Mouse (Mus musculus) layer of hippocampus, adult 2 months (tissue): Measurements from ENCODE around the gene Aff1. TPM values are rescaled to one million over a fixed set of nuclear protein-coding genes. Genes with fewer than 3 reads are reported as not detected.

Experiments
- DNase-seq, 2 experiments: peaks; one replicate each; pipeline ENCODE4 v3.0.0; 2022; ENCODE audit warnings: low spot score in 2 of 2
- H3K27ac ChIP-seq: fragments of 200-600 bp; 2 replicates; pipeline ENCODE4 v1.8.1; 2022
- H3K4me3 ChIP-seq: fragments of 200-600 bp; 2 replicates; pipeline ENCODE4 v1.8.1; 2022; ENCODE audit warnings: mild to moderate bottlenecking
- CTCF ChIP-seq: fragments of 200-600 bp; conservative IDR thresholded peaks from 2 replicates; pipeline ENCODE4 v1.8.1; 2022; ENCODE audit warnings: antibody characterized with exemption, mild to moderate bottlenecking, moderate library complexity
- long read RNA-seq, 2 experiments: library from polyadenylated mRNA; stranded (forward); transcript quantifications; one replicate each; pipeline ENCODE4 v2.0.0; 2021; ENCODE audit warnings: borderline mapping rate in 2 of 2
- total RNA-seq, 2 experiments: library from RNA; stranded (reverse); gene quantifications; 2 replicates each; pipeline ENCODE4 v1.2.3; 2021

Gene Aff1
- 10 to 100 TPM; 18.0 to 21.3 TPM for total RNA-seq
- long read RNA-seq, experiment 1, partial matches to known transcripts, result 2 of 7 reads
- long read RNA-seq, experiment 1, other reads (novel, unspliced or antisense), result 5 of 7 reads
- long read RNA-seq, experiment 2, full-length matches to known transcripts, result 1 of 9 reads
- long read RNA-seq, experiment 2, partial matches to known transcripts, result 2 of 9 reads
- long read RNA-seq, experiment 2, other reads (novel, unspliced or antisense), result 6 of 9 reads

DNA sequence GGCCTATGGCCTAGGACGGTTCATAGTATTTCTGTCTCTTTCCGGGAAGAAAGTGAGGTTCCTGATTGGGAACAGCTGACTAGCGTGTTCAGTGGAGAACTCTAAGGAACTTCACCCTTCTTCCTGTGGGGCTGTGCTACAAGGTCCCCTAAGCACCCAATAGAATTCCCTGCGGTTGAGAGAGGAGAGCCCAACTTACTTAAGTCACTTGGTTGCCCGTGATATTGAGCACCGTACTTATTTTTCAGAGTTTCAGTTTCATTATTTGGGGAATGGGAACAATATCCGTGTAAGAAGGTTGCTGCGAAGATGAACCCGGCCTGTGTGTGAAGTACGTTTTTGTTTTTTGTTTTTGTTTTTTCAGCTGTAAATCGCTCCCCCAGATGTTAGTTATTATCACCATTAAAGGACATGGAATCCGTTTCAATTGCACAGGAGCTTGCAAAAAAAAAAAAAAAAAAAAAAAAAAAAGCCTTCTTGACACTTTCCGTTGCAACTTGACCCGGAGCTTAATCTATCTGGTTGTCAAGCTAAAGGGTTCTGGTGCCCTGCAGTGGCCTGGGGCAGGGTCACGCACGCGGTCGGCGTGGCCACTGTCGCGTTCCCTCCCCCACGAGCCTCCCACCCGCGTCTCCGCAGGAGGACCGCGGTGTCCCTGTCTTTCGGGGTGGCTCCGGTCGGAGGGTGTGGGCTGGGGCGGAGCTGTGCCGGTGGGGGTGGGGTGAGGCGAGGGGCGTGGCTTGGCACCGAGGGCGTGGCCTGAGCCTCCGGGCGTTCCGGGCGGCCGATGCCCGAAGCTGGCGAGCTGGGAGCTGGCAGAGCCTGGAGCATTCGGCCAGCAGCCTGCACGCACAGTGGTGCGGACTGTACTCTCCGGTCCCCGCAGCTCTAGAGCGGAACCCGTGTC is at the start of gene Aff1:
TSS of gene Aff1 (plus strand) at position 751 of the 907 bp plus-strand sequence.
- TF ChIP-seq CTCF, result no peak
- DNase-seq, result peak; percentile 61 to 73
- H3K4me3 ChIP-seq, result peak within 1 kb of the TSS; percentile 56
- H3K27ac ChIP-seq, result peak within 1 kb of the TSS; percentile 69

DNA sequence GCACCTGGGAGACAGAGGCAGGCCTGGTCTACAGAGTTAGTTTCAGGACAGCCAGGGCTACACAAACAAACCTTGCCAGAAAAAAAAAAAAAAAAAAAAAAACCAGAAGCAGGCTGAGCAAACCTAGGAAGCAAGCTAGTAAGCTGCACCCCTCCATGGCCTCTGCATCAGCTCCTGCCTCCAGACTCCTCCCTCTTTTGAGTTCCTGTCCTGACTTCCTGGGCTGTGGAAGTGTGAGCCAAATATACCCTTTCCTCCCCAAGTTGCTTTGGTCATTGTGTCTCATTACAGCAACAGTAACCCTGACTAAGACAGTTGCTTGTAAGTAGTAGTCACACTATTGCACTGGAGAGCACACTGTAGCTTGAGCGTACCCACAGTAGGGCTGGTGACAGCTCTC is 48.0 kb upstream of the Aff1 start:
- TF ChIP-seq CTCF, result no peak
- Histone ChIP-seq H3K27ac (no peak overlapping the region), H3K4me3 (no peak overlapping the region)
- no peak for DNase-seq

DNA sequence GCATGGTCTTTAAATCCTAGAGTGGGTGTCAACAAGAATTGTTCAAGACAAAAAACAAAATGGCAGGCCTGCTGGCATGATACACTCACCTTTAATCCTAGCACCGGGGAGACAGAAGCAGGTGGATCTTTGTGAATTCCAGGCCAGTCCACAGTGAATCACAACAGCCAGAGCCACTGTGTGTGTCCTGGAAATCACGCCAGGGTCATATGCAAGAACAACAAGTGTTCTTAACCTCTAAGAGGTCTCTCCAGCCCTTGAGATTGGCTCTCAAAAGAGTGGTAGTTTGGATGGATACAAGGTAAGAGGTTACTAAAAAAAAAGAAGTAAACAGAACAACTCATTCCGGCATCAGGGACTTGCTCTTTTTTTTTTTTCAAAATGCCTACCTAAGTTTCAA is 44.9 kb upstream of the Aff1 start:
- no peak for DNase-seq
- TF ChIP-seq CTCF, result no peak
- no peak overlapping the region for H3K27ac ChIP-seq
- H3K4me3 ChIP-seq, result no peak overlapping the region

DNA sequence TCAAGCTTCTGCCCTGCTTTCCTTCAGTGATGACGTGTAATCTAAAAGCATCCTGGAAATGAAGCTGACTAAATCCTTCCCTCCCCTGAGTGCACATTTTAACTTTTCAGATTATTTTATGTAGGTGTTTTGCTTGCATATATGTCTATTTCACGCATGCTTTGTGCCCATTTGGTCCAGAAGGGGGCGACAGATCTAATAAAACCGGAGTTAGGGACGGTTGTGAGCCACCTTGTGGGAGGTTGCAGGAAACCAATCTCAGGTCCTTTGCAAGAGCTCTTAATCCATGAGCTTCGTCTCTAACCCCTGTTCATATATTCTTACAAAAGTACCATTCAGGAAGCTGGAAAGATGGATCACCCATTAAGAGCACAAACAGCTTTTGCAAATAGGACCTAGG is 37.9 kb upstream of the Aff1 start:
- TF ChIP-seq CTCF, result peak; percentile 70
- no peak for DNase-seq
- H3K27ac ChIP-seq, result no peak overlapping the region

DNA sequence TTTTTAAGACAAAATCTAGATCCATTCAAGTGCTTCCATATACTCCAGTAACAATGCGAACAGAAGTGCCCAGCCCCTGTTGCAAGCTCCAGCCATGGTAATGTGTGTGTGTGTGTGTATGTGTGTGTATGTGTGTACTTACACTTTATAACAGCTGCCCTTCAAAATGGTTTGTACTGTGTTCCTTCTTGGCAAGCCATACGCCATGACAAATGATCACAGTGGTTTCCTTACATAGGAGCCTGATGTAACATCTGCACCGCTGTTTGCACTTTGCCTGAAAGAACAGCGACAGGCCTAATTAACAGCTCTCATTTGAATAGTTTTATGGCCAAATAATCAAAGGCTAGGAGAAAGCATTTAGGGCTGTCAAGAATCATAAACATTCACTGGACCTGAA is 37.4 kb upstream of the Aff1 start:
- Histone ChIP-seq H3K27ac (no peak overlapping the region), H3K4me3 (no peak overlapping the region)
- TF ChIP-seq CTCF, result no peak
- DNase-seq, result no peak

More for the DNA sequence above, 37.9 kb upstream of the Aff1 start:
- H3K4me3 ChIP-seq, result no peak overlapping the region

DNA sequence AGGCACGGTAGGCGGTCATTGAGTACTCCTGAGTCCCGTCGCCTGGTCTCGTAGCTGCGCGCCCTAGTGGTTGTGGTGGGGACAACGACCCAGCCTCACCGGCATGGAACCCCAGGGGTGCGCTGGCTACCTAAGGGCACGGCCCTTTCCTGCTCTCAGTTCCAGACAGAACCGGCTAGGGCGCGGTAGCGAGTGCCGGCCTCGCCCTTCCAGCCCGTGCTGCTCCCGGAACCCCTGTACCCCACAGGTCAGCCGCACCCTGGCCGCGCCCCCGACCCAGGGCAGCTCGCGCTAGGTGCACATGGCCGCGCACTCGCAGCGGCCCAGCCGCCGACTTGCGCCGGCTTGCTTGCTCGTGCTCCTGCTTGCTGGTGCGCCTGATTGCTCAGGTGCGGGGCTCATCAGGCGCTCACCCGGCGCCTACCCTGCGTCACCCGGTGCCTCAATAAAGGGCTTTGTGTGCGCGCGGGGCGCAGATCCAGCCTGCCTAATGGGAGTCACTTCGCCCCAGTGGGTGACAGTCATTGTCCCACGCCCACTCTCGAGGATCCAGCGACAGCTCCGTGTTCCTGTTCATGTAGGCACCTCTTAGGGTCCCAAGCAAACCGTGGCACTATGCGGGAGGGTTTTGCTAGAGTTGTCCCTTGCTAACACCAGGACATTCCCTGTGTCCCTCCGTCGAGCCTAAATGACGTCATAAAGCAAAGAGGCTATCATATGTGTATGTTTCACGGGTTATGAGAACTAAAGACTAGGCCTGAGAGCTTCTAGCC is 36.6 kb upstream of the Aff1 start, which contains the start of gene 1700016H13Rik:
TSS of gene 1700016H13Rik (minus strand) at position 665 of the 773 bp plus-strand sequence.
- H3K27ac ChIP-seq, result peak within 1 kb of the TSS; percentile 70; the same call in 1 of the 2 replicates
- peak in 1 of 2 experiments; percentile 64 for DNase-seq
- peak within 1 kb of the TSS; percentile 64 for H3K4me3 ChIP-seq
- TF ChIP-seq CTCF, result peak; percentile 69

DNA sequence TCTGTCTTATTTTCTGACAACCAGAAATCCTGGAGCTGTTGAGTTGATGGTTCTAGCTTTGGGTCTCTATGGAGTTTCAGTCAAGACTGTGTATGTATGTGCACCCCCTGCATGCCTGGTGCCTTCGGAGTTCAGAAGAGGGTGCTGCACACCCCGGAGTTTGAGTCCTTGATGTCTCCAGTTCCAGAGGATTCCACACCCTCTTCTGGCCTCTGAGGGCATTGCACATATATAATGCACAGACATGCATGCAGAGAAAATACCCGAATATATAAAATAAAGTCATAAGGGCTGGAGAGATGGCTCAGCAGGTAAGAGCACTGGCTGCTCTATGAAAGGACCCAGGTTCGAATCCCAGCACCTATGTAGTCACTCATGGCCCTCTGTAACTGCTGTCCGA is 33.3 kb upstream of the Aff1 start:
- peak; percentile 57 for TF ChIP-seq CTCF
- no peak for DNase-seq

DNA sequence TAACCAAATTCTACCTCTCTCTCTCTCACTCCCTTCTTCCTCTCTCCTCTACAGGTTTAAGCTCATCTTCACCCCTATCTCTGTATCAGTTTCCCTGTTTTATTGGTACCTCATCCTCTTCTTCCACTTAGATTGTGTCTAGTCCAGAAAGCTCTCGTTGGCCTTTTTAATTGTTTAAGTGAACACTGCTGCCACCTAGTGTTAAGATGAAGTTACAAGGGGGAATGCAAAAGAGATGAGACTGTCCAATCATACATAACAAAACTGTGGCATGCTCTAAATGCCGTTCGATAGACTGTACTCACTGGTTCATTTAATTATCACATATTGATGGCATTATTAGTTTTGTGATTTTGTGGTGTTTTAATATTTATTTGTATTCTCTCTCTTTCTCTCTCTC is 32.6 kb upstream of the Aff1 start:
- Histone ChIP-seq H3K4me3 (no peak overlapping the region), H3K27ac (no peak overlapping the region)
- peak; percentile 84 for TF ChIP-seq CTCF
- peak; percentile 26 to 47 for DNase-seq

More for the DNA sequence above, 33.3 kb upstream of the Aff1 start:
- H3K27ac ChIP-seq, result no peak overlapping the region; the same call in 1 of the 2 replicates
- no peak overlapping the region for H3K4me3 ChIP-seq

DNA sequence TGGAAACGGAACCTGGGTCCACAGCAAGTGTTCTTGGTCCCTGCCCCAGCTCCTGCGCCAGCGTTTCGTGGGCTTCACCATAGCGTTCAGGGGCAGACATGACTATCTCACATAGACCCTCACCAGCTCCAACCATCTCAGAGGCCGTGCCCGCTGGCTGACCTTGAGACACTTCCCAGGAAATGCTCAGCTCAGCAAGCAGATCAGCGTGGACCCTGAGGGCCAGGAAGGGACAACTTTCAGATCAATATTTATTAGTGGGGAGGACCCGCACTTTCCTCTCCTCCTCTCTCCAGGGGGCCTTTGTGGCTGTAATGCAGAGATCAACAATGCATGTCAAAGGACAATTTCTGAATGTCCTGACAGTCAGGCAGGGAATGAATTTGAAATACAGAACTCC is 27.2 kb upstream of the Aff1 start:
- no peak for TF ChIP-seq CTCF
- Histone ChIP-seq H3K4me3 (no peak overlapping the region), H3K27ac (no peak overlapping the region)
- DNase-seq, result no peak

DNA sequence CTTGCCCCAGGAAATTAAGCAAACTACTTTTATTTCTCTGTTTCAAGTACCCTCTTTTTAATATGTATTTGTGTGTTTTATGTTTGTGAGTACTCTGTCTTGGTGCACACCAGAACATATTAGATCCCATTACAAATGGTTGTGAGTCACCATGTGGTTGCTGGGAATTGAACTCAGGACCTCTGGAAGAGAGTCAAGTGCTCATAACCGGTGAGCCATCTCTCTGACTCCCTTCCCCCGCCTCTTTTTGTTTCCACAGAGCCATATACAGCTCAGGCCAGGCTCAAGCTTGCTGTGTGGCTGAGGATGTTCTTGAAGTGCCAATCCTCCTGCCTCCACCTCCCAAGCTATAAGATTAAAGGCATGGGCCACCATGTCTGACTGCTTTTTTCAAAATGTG is 26.3 kb upstream of the Aff1 start:
- no peak for DNase-seq

DNA sequence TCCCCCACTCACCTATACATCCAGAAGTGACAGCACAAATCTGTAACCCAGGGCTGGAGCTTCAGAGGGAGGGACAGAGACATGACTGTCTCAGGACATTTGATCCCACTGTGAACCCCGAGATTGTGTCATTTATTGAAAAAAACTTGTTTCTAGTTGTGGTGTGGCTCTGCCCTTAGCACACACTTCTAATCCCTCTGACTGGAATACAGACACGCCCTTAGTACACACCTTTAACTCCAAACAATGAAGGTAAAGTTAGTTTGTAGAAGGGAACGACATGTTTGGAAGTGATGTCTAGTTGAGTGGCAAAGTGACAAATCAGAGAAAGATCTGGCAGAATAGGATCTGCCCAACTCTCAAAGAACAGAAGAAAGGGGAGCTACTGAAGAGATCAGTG is 20.3 kb upstream of the Aff1 start:
- no peak overlapping the region for H3K27ac ChIP-seq
- no peak overlapping the region for H3K4me3 ChIP-seq
- no peak for DNase-seq
- TF ChIP-seq CTCF, result no peak

More for the DNA sequence above, 26.3 kb upstream of the Aff1 start:
- TF ChIP-seq CTCF, result no peak
- H3K27ac ChIP-seq, result no peak overlapping the region
- H3K4me3 ChIP-seq, result no peak overlapping the region

DNA sequence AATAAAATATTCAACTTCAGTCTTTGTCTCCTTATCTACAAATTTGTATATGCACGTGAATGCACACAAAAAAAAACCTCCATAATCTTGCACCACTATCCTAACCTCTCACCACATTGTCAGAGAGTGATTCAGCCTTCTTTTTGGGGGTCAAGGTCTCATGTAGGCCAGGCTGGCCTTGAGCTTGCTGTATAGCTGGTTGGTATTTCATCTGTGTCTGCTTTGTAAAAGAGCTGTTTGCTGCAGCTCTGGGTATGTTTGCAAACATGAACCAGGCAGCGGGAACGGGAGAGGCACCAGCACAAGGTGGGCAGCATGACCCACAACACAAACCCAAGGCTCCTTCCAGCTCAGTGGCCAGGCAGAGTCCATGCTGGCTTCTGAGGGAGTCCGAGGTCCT is 18.6 kb upstream of the Aff1 start:
- H3K27ac ChIP-seq, result no peak overlapping the region
- no peak for DNase-seq
- no peak overlapping the region for H3K4me3 ChIP-seq
- no peak for TF ChIP-seq CTCF

DNA sequence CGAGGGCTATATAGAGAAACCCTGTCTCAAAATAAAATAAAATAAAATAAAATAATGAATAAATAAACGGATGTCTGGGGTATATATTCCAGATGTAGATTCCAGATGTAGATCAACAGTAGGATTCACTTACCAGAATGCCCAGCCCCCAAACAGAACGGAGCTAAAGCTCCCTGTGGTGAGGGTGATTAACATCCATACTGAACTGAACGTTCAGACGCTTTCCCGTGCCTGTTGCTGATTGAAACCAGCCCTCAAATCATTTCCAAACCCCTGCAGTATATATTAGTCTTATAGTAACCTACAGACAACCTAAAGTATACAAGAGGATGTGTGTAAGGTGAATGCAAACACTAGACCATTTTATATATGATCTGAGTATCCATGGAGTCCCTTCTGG is 17.7 kb upstream of the Aff1 start:
- H3K4me3 ChIP-seq, result no peak overlapping the region
- no peak for TF ChIP-seq CTCF
- DNase-seq, result no peak
- no peak overlapping the region for H3K27ac ChIP-seq
